Mouse (Mus musculus): Measurements from ENCODE around the gene Rab37.

DNA sequence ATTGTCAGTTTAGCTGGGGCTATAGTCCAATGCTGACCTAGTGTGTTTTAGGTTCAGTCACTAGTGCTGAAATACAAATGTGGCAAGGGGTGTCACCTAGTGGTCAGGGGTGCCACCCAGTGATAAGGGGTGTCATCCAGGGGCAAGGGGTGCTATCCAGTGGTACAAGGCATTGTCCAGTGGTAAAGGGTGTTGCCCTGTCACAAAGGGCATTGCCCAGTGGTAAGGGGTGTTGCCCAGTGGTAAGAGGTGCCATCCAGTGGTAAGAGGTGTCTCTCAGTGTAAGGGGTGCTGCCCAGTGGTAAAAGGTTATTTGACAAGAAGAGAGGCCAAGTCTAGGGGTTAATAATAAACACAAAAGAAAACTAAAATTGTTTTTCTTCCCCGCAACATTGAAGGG lies 13.8 kb upstream of the Rab37 start:
- TF ChIP-seq CEBPB (IDR thresholded peaks at IDR 0.05; ENCODE audit: insufficient read depth, poor library complexity, severe bottlenecking) (no peak), POLR2A (IDR thresholded peaks at IDR 0.05; ENCODE audit: insufficient read length, low read depth) (no peak), MAX (IDR thresholded peaks at IDR 0.05; ENCODE audit: low read depth) (no peak), TCF3 (IDR thresholded peaks at IDR 0.05; ENCODE audit: insufficient read length, low read depth) (no peak), SRF (IDR thresholded peaks at IDR 0.05; ENCODE audit: control insufficient read depth, insufficient read length, low read depth) (no peak), POLR2AphosphoS2 (IDR thresholded peaks at IDR 0.05; ENCODE audit: insufficient read length, low read depth) (no peak), USF1 (IDR thresholded peaks at IDR 0.05; ENCODE audit: low read depth) (no peak), TCF12 (IDR thresholded peaks at IDR 0.05; ENCODE audit: insufficient read depth, poor library complexity, severe bottlenecking) (no peak), MYOD1 (IDR thresholded peaks at IDR 0.05; ENCODE audit: control insufficient read depth in 1 of 3, insufficient read length in 2 of 3, low read depth in 2 of 3) (no peak), E2F4 (IDR thresholded peaks at IDR 0.05; ENCODE audit: insufficient read depth) (no peak), REST (IDR thresholded peaks at IDR 0.05; ENCODE audit: insufficient read depth, insufficient read length) (no peak), MYOG (IDR thresholded peaks at IDR 0.05; ENCODE audit: control insufficient read depth in 1 of 3, insufficient read depth in 1 of 3, insufficient read length in 2 of 3, low read depth in 2 of 3) (no peak)

All from myocyte (in vitro differentiated cells).